Mouse (Mus musculus): ENCODE data around the gene Apba2. TPM values are rescaled to one million over a fixed set of nuclear protein-coding genes. Genes with fewer than 3 reads are reported as not detected.

Gene Apba2
- total RNA-seq, 1 experiment from 2014 or later = 0.50 TPM

GRCm38 (mm10) chr7:64679771-64680479, 178.4 kb downstream of the Apba2 start:
- no peak for ATAC-seq (replicated peaks in 1 of 2; ENCODE audit: insufficient read depth in 1 of 2, low FRiP score in 2 of 2, low TSS enrichment in 1 of 2, low read depth in 1 of 2, poor library complexity in 2 of 2, severe bottlenecking in 2 of 2)

DNA sequence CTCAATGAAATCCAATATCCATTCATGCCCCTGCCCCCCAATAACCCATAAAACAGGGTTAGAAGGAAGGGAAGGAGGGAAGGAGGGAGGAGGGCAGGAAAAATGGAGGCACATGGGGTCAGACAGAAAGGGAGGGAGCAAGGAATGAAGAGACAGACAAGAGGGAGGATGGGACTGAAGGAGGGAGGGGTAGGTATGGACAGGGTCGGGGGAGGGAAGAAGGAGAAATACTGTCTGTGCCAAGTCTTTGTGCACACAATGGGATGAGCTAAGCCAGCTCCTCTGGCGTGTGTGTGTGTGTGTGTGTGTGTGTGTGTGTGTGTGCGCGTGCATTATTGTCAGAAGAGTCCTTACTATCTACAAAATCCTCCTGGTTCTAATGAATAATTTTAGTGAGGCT, 183.4 kb downstream of the Apba2 start:
- no peak for ATAC-seq (replicated peaks in 1 of 2; ENCODE audit: insufficient read depth in 1 of 2, low FRiP score in 2 of 2, low TSS enrichment in 1 of 2, low read depth in 1 of 2, poor library complexity in 2 of 2, severe bottlenecking in 2 of 2)

DNA sequence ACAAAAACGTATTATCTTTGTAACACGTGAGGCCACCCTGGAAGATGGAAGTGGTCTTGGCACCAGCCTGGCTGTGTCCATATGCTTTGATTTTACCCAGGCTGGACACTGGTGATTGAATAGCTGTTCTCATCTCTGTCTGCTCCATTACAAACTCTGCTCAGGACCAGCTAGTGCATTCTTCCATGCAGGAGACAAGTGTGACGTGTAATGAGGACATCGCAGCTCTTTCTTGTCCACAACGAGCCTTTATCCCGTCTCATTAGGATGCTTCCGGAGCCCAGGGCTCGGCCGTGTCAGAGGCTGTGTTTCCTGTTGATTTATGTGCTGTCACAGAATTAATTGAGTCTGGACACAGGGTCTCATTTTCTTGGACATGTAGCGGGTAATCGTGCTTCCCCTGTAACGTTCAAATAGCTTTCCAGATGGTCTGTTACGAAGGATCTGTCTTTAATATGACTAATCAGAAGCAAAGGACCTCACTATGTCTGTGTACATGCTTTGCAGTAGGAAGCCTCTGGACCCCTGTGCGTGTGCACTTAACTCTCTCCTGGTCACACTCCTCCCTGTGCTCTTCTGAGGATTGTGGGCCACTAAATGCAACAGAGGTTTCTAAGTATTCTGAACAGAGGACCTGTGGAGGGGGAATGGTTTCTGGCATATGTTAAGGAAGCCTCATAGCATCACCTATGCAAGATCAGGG, 186.8 kb downstream of the Apba2 start:
- ATAC-seq (replicated peaks in 1 of 2; ENCODE audit: insufficient read depth in 1 of 2, low FRiP score in 2 of 2, low TSS enrichment in 1 of 2, low read depth in 1 of 2, poor library complexity in 2 of 2, severe bottlenecking in 2 of 2) = no peak

DNA sequence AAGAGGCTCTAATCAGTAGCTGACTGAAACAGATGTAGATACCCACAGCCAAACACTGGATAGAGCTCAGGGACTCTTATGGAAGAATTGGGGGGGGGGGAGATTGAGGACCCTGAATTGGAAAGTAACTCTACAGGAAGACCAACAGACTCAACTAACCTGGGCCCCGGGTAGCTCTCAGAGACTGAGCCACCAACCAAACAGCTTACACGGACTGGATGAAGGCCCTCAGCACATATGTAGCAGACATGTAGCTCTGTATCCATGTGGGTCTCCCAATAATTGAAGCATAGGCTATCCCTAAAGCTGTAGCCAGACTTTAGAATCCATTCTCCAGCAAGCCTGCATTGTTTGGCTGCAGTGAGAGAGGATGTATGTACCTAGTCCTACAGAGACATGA, 190.3 kb downstream of the Apba2 start:
- ATAC-seq (replicated peaks in 1 of 2; ENCODE audit: insufficient read depth in 1 of 2, low FRiP score in 2 of 2, low TSS enrichment in 1 of 2, low read depth in 1 of 2, poor library complexity in 2 of 2, severe bottlenecking in 2 of 2) = no peak

DNA sequence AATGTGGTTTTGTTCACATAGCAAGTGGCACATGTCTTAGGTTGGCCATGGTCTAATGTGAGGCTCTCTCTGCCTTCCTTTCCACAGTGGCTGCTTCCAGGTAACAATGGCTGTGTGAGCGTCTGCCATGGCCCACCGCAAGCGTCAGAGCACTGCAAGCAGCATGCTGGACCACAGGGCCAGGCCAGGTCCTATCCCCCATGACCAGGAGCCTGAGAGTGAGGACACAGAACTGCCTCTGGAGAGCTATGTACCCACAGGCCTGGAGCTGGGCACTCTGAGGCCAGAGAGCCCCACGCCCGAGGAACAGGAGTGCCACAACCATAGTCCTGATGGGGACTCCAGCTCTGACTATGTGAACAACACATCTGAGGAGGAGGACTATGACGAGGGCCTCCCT, 193.4 kb downstream of the Apba2 start:
- no peak for ATAC-seq (replicated peaks in 1 of 2; ENCODE audit: insufficient read depth in 1 of 2, low FRiP score in 2 of 2, low TSS enrichment in 1 of 2, low read depth in 1 of 2, poor library complexity in 2 of 2, severe bottlenecking in 2 of 2)

DNA sequence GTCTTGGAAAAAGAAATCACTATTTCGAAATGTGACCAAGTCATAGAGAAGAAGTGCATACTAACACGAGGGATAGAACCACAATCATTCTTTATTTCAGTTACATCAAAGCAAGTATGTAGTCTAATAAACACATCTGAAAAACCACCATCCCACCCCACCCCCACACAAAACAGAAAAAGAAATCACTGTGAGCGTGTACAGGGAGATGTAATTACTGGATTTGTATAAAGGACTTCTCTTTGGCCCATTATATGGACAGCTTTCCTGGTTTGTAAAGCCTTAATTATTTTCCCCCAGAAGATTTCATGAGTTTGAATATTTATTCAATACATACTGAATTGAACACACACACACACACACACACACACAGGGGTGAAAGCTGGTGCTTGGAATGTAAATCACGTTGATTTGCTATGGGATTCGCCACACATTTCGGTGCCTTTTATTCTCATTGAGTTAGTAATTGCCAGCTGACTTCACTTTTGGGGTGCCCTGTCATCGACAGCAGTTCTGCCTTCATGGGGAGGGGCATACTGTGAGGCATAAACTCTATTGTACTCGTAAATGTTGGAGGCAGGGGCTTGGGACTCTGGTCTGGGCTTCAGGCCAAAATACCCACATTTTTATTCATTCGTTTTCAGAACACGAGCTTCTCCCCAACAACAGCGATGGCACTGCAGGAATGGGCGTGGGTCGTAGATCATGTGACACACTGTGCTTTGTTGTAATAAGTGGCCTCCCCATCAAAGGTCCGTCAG, 195.2 kb downstream of the Apba2 start:
- ATAC-seq (replicated peaks in 1 of 2; ENCODE audit: insufficient read depth in 1 of 2, low FRiP score in 2 of 2, low TSS enrichment in 1 of 2, low read depth in 1 of 2, poor library complexity in 2 of 2, severe bottlenecking in 2 of 2) = no peak

DNA sequence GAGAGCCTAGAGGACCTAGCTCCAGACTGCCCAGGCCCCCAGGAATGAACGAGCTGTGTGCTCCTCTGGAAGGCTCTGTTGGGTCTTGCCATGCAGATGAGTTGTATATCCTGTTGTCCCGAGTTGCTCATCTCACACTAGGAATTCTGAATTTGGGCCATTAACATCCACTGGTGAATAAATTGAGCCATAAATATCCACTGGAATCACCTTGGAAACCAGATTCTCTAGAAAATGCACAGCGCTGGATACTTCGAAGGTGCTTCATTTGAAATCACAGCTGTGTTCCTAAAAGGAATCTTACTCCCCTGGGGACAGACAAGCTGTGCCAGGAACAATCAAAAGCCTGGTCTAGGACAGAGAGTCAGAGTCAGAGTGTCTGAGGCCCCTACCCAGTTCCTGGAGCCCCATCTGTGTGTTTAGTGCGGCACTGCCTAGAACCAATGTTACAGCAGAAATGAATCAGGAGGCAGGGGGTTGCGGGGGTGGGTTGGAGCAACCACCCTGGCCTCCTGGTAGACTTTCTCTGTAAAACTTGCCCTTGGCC, 196.4 kb downstream of the Apba2 start:
- no peak for ATAC-seq (replicated peaks in 1 of 2; ENCODE audit: insufficient read depth in 1 of 2, low FRiP score in 2 of 2, low TSS enrichment in 1 of 2, low read depth in 1 of 2, poor library complexity in 2 of 2, severe bottlenecking in 2 of 2)

DNA sequence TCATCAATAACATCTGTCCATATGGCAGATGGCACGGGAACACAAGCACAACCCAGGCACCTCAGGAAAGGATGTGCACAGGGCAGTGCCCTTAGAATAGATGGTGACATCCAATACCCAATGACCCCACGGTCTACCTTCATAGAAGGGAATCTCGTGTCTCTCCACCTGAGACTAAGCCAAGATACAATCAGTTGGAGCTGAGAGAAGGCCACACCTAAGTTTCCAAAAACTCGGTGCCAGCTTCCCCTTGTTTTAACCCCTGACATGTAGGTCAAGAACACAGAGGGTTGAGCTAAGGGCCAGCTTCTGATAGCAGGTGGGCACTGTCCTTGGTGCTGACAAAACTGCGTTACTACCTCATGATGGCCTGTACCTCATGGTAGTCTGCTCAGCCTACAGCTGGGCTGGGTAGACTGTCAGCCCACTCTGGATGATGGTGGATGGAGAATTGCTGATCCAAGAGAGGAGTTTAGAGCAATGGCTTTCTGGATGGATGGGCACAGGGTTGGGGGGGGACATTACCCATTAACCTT, 202.6 kb downstream of the Apba2 start:
- ATAC-seq (replicated peaks in 1 of 2; ENCODE audit: insufficient read depth in 1 of 2, low FRiP score in 2 of 2, low TSS enrichment in 1 of 2, low read depth in 1 of 2, poor library complexity in 2 of 2, severe bottlenecking in 2 of 2) = no peak

GRCm38 (mm10) chr7:64708176-64708575, 206.7 kb downstream of the Apba2 start:
- ATAC-seq (replicated peaks in 1 of 2; ENCODE audit: insufficient read depth in 1 of 2, low FRiP score in 2 of 2, low TSS enrichment in 1 of 2, low read depth in 1 of 2, poor library complexity in 2 of 2, severe bottlenecking in 2 of 2) = no peak

- no peak for ATAC-seq (replicated peaks in 1 of 2; ENCODE audit: insufficient read depth in 1 of 2, low FRiP score in 2 of 2, low TSS enrichment in 1 of 2, low read depth in 1 of 2, poor library complexity in 2 of 2, severe bottlenecking in 2 of 2)
These were observed 208.2 kb downstream of the Apba2 start for GRCm38 (mm10) chr7:64709520-64710262.

DNA sequence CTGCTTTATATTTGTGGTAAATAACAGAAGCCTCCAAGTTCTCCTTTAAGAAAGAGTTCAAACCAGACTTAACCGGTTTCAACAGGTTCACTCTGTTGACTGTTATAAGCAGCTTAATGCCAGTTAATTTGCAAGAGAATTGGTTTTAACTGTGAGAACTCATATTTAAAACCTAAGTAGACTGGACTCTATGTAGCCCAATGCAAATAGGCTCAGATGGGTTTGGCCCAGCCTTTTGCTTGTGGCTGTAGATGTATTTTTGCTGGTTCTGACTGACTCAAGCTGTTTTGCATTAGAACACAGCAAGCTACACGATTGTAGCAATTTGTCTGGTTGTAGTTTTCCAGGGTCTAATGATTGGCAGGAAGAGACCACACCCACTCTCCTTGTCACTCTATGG, 214.8 kb downstream of the Apba2 start:
- ATAC-seq (replicated peaks in 1 of 2; ENCODE audit: insufficient read depth in 1 of 2, low FRiP score in 2 of 2, low TSS enrichment in 1 of 2, low read depth in 1 of 2, poor library complexity in 2 of 2, severe bottlenecking in 2 of 2) = no peak

- no peak for ATAC-seq (replicated peaks in 1 of 2; ENCODE audit: insufficient read depth in 1 of 2, low FRiP score in 2 of 2, low TSS enrichment in 1 of 2, low read depth in 1 of 2, poor library complexity in 2 of 2, severe bottlenecking in 2 of 2)
These were observed 221.8 kb downstream of the Apba2 start for GRCm38 (mm10) chr7:64723313-64723712.

DNA sequence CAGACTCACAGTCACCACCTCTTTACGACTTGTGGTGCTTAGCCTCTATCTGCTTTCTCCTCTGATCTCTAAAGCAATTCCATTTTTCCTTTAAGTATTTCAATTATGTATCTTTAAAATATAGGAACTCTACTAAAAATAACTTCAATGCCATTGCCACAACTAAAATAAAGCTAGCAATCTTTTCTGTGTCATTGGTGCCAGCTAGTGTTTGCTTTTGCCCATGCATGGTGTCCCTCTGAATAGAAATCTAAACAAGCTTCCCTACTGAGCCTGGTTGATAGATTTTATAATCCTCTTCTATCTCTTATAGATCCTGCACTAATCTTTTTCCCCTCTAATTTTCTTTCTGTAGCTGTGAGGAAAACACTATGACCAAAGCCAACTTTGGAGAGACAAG, 222.9 kb downstream of the Apba2 start:
- ATAC-seq (replicated peaks in 1 of 2; ENCODE audit: insufficient read depth in 1 of 2, low FRiP score in 2 of 2, low TSS enrichment in 1 of 2, low read depth in 1 of 2, poor library complexity in 2 of 2, severe bottlenecking in 2 of 2) = no peak

DNA sequence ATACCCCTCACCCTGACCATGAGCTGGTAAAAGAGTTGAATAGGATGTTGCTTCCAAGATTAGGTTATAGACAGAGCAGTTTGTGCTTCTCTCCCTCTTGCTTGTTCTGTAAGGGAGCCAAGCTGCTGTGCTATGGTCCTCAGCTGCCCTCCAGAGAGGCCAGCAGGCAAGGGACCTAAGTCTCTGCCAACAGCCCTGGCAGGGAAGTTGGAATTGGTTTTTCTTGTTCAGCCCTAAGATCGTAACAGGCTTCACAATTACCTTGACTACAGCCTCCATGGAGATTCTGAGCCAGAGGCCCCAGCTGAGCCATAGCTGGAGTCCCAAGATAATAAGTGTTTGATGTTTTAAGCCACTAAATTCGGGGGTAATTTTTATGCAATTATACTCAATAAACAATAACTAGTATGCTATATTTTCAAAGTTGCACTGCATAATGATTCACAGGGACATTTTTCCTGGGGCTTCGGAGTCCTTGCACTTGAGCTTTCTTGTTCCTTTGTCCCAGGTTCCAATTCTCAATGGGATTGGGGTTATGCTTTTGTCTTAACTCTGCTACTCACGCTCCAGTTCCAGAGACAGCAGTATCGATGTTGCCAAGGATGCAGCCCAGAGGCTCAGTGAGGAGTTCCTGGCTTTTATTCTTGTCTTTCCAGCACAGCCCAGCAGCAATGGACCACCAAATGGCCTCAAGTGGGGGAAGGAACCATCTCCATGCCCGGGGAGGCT, 224.6 kb downstream of the Apba2 start:
- ATAC-seq (replicated peaks in 1 of 2; ENCODE audit: insufficient read depth in 1 of 2, low FRiP score in 2 of 2, low TSS enrichment in 1 of 2, low read depth in 1 of 2, poor library complexity in 2 of 2, severe bottlenecking in 2 of 2) = no peak

- ATAC-seq (replicated peaks in 1 of 2; ENCODE audit: insufficient read depth in 1 of 2, low FRiP score in 2 of 2, low TSS enrichment in 1 of 2, low read depth in 1 of 2, poor library complexity in 2 of 2, severe bottlenecking in 2 of 2) = no peak
These were observed 226.7 kb downstream of the Apba2 start for GRCm38 (mm10) chr7:64728181-64728591.

DNA sequence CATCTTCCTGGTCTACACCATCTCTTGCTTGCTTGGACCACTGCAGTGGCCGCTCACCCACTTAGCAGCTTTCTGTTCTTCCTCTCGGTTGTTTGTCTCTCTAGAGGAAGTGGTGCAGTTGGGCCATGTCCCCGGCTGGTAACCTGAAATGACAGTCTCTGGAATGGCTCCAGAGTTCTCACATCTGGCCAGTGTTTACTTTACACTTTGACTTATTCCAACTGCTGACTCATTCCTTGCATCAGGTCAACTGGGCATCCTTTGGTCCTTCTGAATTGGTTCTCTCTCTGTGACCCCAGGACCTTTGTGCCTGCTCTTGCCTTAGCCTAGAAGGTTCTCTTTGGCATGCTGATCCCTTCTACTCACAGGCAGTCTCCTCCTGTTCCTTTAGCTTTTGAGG, 227.3 kb downstream of the Apba2 start:
- no peak for ATAC-seq (replicated peaks in 1 of 2; ENCODE audit: insufficient read depth in 1 of 2, low FRiP score in 2 of 2, low TSS enrichment in 1 of 2, low read depth in 1 of 2, poor library complexity in 2 of 2, severe bottlenecking in 2 of 2)

GRCm38 (mm10) chr7:64729785-64730184, 228.3 kb downstream of the Apba2 start:
- ATAC-seq (replicated peaks in 1 of 2; ENCODE audit: insufficient read depth in 1 of 2, low FRiP score in 2 of 2, low TSS enrichment in 1 of 2, low read depth in 1 of 2, poor library complexity in 2 of 2, severe bottlenecking in 2 of 2) = no peak; a peak in 2 of 4 replicates
